ENCODE assay signal across 8 mouse cellular contexts in genomic region chr8:109251360-109251798, GRCm38 (mm10).
DNase-seq lines count a peak whose midpoint lies in the region; ATAC-seq lines count a peak whose summit lies in the region.

No protein-coding gene starts in this region.

- no peak overlapping the region for H3K9ac ChIP-seq in embryonic facial prominence, embryonic 13.5 days
- H3K9ac ChIP-seq in midbrain, embryonic 13.5 days (replicated peaks), result peak overlapping the region; percentile 47
- no peak overlapping the region for H3K9ac ChIP-seq in midbrain, embryonic 11.5 days (ENCODE audit: low read length)
- no peak overlapping the region for H3K9ac ChIP-seq in liver, embryonic 11.5 days (ENCODE audit: low read depth, low read length)

- peak overlapping the region; percentile 27 for H3K4me2 ChIP-seq in embryonic facial prominence, embryonic 13.5 days
- peak overlapping the region; percentile 50 for H3K4me2 ChIP-seq in midbrain, embryonic 13.5 days (replicated peaks)
- no peak overlapping the region for H3K4me2 ChIP-seq in midbrain, embryonic 11.5 days
- H3K4me2 ChIP-seq in liver, embryonic 11.5 days, result no peak overlapping the region

- no peak for DNase-seq in embryonic facial prominence, embryonic 10.5 days (ENCODE audit: low spot score)
- no peak for DNase-seq in midbrain, embryonic 11.5 days (ENCODE audit: low spot score, missing footprints)
- peak; percentile 52 for DNase-seq in left cerebral cortex, postnatal 25 days (ENCODE audit: low spot score in 2 of 2)
- DNase-seq in testis, postnatal 10 days (ENCODE audit: low spot score), result peak; percentile 61
- no peak for DNase-seq in liver, embryonic 11.5 days (ENCODE audit: low spot score)

- no peak overlapping the region; the same call in 1 of the 2 replicates for H3K4me3 ChIP-seq in embryonic facial prominence, embryonic 13.5 days
- H3K4me3 ChIP-seq in embryonic facial prominence, embryonic 10.5 days, result no peak overlapping the region
- peak overlapping the region; percentile 36 for H3K4me3 ChIP-seq in midbrain, embryonic 13.5 days (replicated peaks)
- no peak overlapping the region for H3K4me3 ChIP-seq in midbrain, embryonic 11.5 days (ENCODE audit: low read depth, low read length)
- H3K4me3 ChIP-seq in liver, embryonic 11.5 days (ENCODE audit: low read depth, low read length), result no peak overlapping the region

- intact Hi-C loops in left cerebral cortex, postnatal 25 days (cut with DNase I), result loop anchor here (2.0 to 10.0 kb wide), 4 partner anchors 111 to 554 kb away; no protein-coding TSS in a partner anchor

- H3K27me3 ChIP-seq in embryonic facial prominence, embryonic 13.5 days, result no peaks in the 10 kb centered on the region
- H3K27me3 ChIP-seq in embryonic facial prominence, embryonic 10.5 days (replicated peaks; ENCODE audit: low read depth, poor library complexity, severe bottlenecking), result no peaks in the 10 kb centered on the region
- no peaks in the 10 kb centered on the region for H3K27me3 ChIP-seq in midbrain, embryonic 13.5 days
- no peaks in the 10 kb centered on the region for H3K27me3 ChIP-seq in midbrain, embryonic 11.5 days (ENCODE audit: control insufficient read depth, insufficient read depth, low read length)
- no peaks in the 10 kb centered on the region for H3K27me3 ChIP-seq in liver, embryonic 11.5 days (replicated peaks; ENCODE audit: control insufficient read depth, insufficient read depth, low read length)

- no peaks in the 10 kb centered on the region for H3K36me3 ChIP-seq in embryonic facial prominence, embryonic 13.5 days
- no peaks in the 10 kb centered on the region for H3K36me3 ChIP-seq in embryonic facial prominence, embryonic 10.5 days (replicated peaks)
- H3K36me3 ChIP-seq in midbrain, embryonic 13.5 days, result no peaks in the 10 kb centered on the region
- H3K36me3 ChIP-seq in midbrain, embryonic 11.5 days (ENCODE audit: control insufficient read depth, insufficient read depth, low read length), result no peaks in the 10 kb centered on the region
- H3K36me3 ChIP-seq in liver, embryonic 11.5 days (ENCODE audit: control insufficient read depth, insufficient read depth, low read length), result no peaks in the 10 kb centered on the region

- no peak overlapping the region for H3K27ac ChIP-seq in embryonic facial prominence, embryonic 13.5 days
- no peak overlapping the region for H3K27ac ChIP-seq in embryonic facial prominence, embryonic 10.5 days (replicated peaks)
- H3K27ac ChIP-seq in midbrain, embryonic 13.5 days, result peak overlapping the region; percentile 92
- H3K27ac ChIP-seq in midbrain, embryonic 11.5 days (ENCODE audit: low read depth, low read length), result no peak overlapping the region
- no peak overlapping the region for H3K27ac ChIP-seq in liver, embryonic 11.5 days (ENCODE audit: low read depth, low read length)

- WGBS in embryonic facial prominence, embryonic 13.5 days, result 78% methylated on average over 24 of the region's 24 CpGs
- WGBS in embryonic facial prominence, embryonic 10.5 days, result 89% methylated on average over 24 of the region's 24 CpGs
- 53% methylated on average over 24 of the region's 24 CpGs for WGBS in midbrain, embryonic 13.5 days
- 91% methylated on average over 24 of the region's 24 CpGs for WGBS in midbrain, embryonic 11.5 days
- 84% methylated on average over 24 of the region's 24 CpGs for WGBS in liver, embryonic 11.5 days

- no peak for ATAC-seq in embryonic facial prominence, embryonic 13.5 days (ENCODE audit: insufficient number of reproducible peaks, insufficient read depth, low FRiP score, low TSS enrichment, low read depth)
- peak; percentile 92 for ATAC-seq in midbrain, embryonic 13.5 days
- ATAC-seq in midbrain, embryonic 11.5 days (ENCODE audit: low FRiP score), result no peak
- no peak for ATAC-seq in liver, embryonic 11.5 days (replicated peaks; ENCODE audit: low FRiP score)
- ATAC-seq in granulocyte monocyte progenitor cell, adult 5-6 weeks (replicated peaks; ENCODE audit: poor library complexity, severe bottlenecking), result no peak

- peaks cover 5% of the 10 kb centered on the region; the same call in 1 of the 2 replicates for H3K9me3 ChIP-seq in embryonic facial prominence, embryonic 13.5 days
- no peaks in the 10 kb centered on the region for H3K9me3 ChIP-seq in embryonic facial prominence, embryonic 10.5 days
- H3K9me3 ChIP-seq in midbrain, embryonic 13.5 days, result no peaks in the 10 kb centered on the region
- no peaks in the 10 kb centered on the region for H3K9me3 ChIP-seq in midbrain, embryonic 11.5 days (ENCODE audit: control insufficient read depth, low read length)
- no peaks in the 10 kb centered on the region for H3K9me3 ChIP-seq in liver, embryonic 11.5 days (ENCODE audit: control insufficient read depth, low read length)

- H3K4me1 ChIP-seq in embryonic facial prominence, embryonic 13.5 days, result 0 out of 2 replicates have a peak, but pooled peaks cover 6% of the 10 kb centered on the region
- no peaks in the 10 kb centered on the region for H3K4me1 ChIP-seq in embryonic facial prominence, embryonic 10.5 days
- peaks cover 49% of the 10 kb centered on the region for H3K4me1 ChIP-seq in midbrain, embryonic 13.5 days (replicated peaks)
- H3K4me1 ChIP-seq in midbrain, embryonic 11.5 days (ENCODE audit: control insufficient read depth, insufficient read depth, low read length), result peaks cover 2% of the 10 kb centered on the region; the same call in 1 of the 2 replicates
- no peaks in the 10 kb centered on the region for H3K4me1 ChIP-seq in liver, embryonic 11.5 days (replicated peaks; ENCODE audit: control insufficient read depth, insufficient read depth, low read length)

Comparison
In these comparisons a context has a peak if more than half of its experiments do, and no peak if none do; other contexts are left out.
1. H3K4me2 ChIP-seq: peak in embryonic facial prominence, embryonic 13.5 days (single experiment) and midbrain, embryonic 13.5 days (single experiment); none in midbrain, embryonic 11.5 days (single experiment) and liver, embryonic 11.5 days (single experiment).
2. DNase-seq: peak in left cerebral cortex, postnatal 25 days (2 of 2) and testis, postnatal 10 days (single experiment); none in embryonic facial prominence, embryonic 10.5 days (single experiment), midbrain, embryonic 11.5 days (single experiment) and liver, embryonic 11.5 days (single experiment).